Mouse (Mus musculus) right cerebral cortex, adult 2 months (tissue): Measurements from ENCODE around the gene Proser2.
A peak's percentile ranks its signal among the peaks of the same experiment; 100 is the strongest.
"Not testable (repeated sequence)": the region's sequence is repeated elsewhere in the genome, so short reads cannot be mapped to it uniquely, and the experiment has no call there.

ENCODE experiments used
- DNase-seq, 2 experiments: peaks; one replicate each; pipeline ENCODE4 v3.0.0; 2021 to 2022; ENCODE audit warnings: low spot score in 2 of 2

Proser2 gene

DNA sequence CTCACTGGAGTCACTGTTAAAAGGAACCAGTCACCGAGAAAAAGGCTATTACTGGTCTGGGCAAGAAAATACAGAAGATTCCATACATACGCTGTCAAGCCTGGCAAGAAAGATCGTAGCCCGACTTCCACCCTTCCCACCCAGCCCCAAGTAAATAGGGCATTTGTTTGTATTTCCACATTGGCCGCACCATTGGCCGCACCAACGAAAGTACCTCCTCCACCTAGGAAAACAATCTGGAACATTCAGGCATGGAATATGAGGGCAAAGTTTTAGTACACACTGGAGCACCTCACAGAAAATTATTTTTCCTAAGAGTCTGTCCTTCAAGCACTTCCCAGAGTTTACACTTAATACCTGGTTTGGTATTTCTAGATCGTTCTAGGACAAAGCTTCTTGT, 1.1 kb downstream of the Proser2 start:
- no peak for DNase-seq

DNA sequence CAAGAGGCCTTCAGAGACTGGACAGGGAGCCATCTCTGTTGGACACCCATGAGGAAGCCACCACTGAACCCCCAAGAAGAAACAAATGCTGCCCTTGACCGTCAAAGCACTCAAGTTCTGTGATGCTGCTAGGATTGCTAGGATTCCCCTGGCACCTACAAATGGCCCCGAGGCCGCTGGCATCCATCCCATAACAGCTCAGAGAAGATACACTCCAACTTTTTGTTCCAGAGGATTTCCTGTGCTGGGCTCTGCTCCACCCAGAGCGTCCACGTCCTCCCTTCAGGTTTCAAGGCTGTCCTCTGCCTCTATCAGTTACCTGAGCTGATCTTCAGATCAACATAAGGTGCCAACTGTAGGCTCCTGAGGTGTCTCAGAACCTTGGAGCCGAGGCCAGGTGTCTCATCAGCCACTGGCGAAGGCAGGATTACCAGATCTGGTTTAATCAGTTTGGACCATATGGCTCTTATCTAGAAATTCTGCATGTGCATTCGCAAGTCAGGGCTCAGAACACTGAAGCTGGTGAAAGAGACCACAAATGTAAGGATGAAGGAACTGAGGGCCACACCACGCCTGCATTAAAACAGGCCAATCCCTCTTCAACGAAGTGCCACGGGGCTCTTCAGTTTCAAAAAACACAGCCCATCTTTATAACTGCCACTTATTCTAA, 1.7 kb downstream of the Proser2 start:
- no peak for DNase-seq

DNA sequence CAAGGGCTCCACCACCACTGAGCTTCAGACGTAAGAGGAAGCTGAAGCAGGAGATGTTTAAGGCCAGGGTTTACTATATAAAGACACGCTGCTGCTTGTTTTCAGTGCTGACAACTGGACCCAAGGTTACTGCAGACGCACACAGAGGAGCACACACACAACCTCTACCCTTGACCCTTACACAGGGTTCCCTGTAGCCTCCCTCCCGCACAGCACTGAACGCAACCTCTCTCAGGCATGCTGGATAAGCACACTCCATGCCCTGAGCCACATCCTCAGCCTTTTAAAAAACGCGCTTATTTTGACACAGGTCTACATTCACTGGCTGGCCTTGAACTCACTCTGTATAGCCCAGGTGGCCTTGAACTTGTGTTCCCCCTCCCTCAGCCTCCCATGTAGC, 7.0 kb downstream of the Proser2 start:
- no peak for DNase-seq

DNA sequence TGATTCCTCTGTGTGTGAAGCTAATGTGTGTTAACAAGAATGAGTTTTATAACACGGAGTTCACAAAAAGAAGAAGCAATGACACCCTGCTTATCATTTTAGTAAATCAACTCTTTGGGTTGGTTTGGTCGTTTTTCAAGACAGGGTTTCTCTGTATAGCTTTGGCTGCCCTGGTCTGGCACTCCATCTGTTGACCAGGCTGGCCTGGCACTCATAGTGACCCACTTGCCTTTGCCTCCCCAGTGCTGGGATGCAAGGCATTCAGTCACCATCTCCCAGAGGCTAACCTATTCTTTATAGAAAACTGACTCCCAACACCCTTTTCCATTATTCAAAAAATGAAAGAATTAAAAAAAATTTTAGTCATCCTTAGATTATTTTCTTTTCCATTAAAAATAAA, 8.9 kb downstream of the Proser2 start:
- DNase-seq: no peak

DNA sequence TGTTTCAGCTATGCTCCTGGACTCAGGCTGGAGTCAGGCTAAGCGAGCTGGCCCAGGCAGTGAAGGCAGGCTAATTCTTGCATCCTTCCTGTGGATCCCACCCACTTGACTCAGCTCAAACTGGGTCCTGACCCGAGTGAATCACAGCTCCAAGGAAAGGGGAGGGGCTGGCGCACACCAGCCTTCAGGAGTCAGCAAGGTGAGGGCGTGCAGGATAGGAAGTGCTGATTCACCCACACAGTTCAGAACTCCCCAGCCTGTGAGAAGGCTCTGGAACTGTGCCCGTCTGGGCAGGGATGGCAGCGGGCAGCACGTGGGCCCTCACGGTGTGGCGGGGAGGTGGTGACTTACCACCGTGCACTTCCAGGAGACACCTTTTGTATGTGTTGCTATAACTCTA, 11.8 kb downstream of the Proser2 start:
- DNase-seq: peak; percentile 10 to 24

DNA sequence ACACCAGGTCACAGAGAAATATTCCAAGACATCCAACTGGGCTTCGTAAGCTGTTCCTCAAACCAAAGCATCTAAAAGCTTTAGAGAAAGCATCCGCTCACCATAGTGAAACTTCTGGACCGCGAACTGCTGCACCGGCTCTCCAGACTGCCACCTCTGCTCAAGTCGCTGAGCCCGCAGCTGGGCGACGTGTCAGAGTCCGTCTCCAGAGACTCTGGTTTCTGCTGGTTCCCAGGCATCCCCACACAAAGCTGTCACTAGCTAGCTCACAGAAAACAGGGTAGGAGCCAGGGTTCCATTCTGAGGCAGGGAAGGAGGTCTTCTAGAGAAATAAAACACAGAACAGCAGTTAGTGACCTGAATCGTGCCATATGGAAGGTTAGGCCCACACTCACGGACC, 16.2 kb downstream of the Proser2 start:
- DNase-seq: no peak

DNA sequence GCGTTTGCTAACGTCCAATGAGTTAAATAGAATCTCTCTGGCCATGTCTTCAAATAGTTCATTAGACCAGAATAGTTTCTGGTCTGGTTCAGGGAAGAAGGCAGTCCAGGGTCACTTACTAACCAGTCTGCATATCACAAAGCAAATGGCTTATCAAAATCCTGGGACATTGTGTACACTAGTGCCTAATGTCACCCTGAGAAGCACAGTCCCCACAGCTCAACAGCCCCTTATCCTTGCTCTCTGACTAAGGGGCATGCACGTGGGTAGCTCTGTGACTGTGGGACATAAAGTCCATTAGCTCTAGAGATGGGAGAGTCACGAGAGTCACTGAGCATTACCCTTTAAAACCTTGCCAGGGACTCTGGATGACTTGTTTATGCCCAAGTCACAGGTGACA, 17.4 kb downstream of the Proser2 start:
- DNase-seq: no peak

DNA sequence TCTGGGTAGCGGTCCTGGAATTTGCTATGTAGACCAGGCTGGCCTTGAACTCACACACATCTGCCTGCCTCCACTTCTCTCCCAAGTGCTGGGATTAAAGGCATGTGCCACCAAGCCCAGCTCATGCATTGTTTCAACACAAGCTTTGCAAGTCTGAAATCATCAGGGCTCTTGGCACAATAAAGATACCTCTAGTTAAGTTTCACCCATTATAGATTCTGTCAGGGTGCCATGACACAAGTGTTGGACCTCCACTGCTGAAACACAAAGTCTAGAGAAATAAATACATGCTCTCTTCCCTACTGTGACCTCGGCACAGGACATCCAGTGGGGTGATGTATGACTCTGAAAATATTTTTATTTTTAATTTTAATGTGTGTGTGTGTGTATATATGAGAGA, 24.6 kb downstream of the Proser2 start:
- no peak for DNase-seq

DNA sequence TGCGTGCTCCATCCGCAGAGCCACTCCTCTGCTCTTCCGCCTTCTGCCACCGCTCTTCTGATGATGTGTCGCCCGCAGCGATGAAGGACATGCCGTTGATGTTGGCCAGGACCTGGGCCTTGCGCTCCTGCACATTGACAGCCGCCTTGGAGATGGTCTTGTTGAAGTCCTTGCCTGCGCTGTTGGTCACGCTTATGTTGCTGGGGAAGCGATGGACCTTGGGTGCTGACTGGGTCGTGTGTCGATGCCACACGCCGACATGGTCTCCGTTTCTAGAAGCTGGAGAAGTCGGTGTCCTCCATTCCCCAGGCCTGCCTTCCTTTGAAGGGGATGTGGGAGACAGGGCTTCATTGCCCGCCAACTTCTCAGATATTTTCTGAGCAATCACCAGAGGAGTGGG, 29.3 kb downstream of the Proser2 start:
- no peak for DNase-seq

DNA sequence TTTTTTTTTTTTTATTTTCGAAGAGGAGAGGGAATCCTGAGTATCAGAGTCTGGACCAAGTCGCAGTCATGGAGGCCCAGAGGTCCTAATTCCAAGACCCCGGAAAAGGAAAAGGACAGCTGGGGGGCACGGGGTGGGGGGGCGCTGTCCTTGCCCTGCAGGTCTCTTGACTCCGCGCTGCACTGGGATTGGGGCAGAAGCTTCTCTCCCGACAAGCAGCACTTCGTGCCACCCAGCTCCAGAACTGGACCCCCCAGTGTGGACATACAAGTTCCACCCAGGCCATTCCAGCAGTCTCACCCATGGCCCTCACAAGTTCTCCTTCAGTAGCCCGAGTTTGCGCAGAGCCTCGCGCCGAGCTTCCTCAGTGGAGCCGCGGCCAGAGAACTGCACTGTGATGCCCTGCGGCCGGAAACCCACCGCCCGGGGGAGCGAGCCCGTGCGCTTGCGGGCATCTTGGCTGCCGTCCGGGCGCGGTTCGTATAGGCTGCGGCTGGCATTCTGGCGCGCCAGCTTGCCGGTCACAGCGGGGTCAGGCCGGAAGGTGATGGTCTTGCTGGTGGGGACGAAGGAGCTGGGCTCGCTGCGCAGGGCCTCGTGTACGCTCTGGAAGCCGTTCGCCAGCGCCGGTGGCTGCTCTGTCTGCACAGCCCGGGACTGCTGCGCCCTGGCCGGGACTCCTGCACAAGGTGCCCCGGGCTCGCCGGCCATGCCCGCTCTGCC, 29.8 kb downstream of the Proser2 start:
- DNase-seq: no peak

DNA sequence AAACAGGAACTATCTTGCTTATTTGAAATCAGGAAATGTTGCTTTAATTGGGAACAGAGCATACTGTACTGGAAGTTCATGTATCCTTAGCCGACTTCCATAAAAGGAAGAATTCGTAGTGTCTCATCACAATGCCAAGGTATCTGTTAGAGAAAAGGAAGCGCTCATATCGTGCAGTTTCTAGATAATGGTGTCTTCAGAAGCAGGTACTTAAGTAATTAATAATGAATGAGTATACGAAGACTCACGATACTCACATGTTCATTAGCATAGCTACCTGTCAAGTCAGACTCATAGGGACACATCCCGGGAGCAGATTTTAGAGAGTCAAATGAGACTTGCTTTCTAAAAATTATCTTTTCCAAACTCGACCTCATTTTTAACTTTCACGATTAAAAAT, 30.6 kb downstream of the Proser2 start:
- no peak for DNase-seq

DNA sequence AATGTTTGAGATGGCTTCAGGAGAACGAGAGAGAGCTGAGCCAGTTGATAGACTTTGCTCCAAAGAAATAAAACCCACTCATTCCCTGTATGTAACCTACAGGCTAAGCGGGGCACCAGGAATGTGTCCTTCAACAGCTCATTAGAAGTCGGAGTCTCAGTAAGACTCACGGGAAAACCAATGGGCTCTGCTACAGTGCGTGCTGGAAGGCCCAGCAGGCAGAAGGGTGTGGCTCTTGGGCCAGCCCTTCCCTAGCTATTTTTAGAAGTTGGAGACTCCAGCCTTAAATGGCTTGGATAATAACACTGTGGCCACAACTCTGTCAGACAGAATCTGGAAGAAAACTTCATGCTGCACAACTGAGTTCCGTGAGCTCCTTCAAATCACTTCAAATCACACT, 31.1 kb downstream of the Proser2 start:
- no peak for DNase-seq

DNA sequence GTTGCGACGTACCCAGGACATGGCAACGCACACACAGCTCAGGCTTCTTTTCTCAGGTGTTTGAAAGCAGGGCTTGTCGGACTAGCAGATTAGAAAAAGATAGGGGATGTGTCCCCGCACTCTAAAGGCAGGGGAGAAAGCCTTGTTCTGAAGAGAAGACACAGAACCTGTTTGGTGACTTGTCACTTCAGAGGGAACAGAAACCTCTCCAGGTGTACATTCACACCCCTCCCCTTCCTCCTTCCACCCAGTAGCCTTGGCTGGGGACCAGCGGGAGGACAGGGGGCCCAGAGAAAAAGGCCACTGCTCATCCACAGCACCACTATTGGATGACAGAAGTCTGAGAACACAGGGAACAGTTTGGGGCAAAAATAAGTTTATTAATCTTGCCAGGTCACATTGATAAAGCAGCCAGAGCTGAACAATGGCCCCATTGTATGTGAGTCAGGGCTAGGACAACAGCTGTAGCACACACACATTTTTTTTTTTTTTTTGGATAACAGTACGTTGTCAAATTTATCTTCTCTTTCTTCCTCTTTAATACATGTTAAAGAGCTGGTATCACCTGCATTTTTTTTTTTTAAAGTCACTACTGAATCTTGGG, 32.8 kb downstream of the Proser2 start:
- no peak for DNase-seq

DNA sequence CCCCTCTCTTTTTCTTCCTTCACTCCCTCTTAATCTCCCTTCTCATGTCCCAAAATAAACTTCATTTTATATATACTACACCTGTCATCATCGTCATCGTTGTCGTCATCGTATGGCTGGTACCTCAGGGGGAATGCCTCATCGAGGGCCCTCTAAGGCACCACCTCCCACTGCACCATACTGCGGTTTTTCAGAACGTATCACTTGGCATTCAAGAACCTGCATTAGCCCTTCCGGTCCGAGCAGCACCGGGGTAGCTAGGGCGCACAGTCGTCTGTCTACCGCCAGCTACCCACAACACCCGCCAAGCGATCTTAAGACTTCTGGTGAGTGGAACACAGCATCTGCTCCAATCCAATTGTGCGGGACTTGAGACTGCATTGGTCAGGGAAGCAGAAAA, 40.1 kb downstream of the Proser2 start:
- not testable (repeated sequence) for DNase-seq

DNA sequence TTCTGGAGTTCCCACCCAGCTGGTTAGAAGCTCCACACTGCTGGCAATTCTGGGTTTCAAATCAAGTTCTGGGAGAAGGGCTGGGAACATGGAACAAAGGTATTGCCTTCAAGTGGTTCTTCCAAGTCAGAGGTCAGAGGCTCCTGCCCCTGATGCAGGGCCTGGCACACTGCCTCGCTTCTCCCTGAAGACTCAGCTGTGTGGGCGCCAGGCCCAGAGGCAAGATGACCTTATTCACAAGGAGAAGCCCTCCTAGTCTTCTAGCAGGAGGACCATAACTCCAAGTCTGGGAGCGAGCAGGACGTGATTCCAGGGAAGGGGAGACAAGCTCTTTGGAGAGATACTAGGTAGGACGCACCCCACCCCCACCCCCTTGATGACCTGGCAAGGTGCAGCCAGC, 42.9 kb downstream of the Proser2 start:
- no peak for DNase-seq

DNA sequence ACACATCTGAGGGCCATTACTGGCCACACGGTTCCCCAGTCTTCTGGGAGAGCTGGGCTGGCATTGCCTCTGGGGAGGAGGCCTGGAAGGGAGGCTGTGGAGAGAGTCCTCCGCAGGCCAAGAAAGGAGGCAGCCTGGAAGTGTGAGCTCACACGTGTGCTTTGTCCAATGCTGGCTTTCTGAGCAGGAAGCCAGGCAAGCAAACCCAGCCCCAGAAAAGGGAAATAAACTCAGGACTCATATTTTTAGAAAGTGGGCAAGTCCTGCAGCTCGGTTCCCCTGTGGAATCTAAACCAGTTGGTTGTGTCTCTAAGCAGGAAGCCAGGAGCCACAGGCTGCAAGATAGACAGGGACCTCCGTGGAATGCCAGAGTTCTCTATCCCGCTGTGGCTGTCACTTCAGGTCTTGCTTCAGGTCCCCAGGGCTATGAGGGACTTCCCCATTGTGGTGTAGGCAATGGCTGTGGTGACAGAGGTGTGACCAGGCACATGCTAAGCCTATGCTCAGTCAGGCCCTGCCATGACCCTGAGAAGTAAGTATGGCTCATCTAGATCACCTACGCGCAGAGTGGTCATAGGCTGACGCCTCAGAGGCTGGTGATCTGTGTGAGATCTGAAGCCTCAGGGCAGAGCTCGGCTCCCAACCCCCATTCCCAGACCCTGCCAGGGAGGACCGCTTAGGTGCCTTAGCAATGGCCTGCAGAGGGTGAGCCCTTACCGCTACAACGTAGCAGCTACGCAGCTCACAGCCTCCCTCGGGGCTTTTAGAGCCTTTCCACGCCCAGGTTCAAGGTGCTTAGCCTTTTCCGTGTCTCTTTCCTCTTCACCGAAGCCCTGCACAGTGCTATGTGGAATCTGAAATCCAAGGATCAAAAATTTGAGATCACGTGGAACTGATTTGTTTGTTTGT, 44.1 kb downstream of the Proser2 start:
- DNase-seq: no peak

DNA sequence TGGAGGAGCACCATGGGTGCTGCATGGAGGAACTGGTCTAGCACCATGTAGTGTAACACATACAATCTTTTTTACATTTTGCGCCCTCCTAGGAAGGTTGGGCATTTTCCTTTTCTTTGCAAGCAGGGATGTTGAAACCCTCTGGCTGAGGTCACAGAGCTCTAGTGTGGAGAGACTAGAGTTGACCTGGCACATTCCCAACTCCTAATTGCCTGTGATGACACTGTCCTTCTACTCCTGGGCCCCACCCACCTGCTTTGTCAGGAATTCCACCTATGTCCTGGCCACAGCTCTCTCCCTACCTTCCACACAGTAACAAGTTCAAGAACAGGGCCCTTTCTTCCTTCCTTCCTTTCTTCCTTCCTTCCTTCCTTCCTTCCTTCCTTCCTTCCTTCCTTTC, 46.3 kb downstream of the Proser2 start:
- no peak for DNase-seq

DNA sequence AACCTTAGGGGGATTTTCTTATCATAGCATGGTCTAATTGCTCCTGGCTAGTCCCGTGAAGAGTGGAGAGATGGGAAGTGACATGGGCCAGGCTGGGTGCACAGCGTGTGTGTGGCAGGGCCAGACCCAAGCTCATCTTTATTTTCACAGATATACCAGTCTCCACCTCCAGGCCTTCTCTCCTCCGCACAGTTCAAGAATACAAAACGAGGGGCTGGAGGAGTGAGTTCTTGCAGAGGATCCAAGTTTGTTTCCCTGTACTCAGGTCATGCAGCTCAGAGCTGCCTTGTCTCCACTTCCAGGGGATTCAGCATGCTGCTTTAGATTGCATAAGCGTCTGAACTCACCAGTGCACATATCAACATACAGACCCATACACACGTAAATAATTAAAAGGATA, 47.4 kb downstream of the Proser2 start:
- no peak for DNase-seq

DNA sequence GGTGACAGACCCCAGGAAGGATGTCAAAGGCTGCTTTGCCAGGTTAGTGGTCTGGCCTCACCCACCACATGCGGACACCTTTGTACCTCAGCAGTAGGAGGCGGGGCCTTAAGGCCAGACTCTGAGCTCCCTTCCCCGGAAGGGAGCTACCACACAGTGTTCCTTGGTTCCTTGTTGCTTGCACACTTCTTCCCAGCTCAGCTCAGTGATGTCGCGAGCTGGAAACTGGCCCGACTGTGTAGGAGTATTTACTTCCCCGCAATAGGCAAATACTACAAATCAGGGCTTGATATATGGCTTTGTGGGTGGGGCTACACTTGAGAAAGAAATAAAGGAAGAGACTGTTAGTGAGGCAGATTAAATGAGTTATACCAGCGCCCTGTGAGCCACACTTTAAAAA, 48.9 kb downstream of the Proser2 start:
- no peak for DNase-seq

DNA sequence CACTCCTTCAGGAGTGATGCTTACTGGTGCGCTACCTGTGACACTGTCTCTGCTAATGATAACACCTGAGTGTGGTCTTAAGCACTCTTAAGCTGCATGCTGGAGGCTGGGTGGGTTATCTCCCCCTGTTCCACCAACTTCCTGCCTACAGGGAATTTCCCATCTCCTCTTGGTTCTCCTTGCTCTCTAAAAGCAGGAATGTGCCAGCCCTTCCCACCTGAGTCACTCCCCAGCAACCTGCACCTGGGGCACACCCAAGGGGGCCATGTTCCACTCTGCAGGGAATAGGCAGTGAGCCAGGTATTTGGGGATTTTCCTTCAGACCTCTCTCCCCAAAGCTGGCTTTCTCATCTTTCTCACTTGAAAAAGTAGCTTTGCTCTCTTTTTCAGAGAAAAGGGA, 50.0 kb downstream of the Proser2 start:
- DNase-seq: no peak

DNA sequence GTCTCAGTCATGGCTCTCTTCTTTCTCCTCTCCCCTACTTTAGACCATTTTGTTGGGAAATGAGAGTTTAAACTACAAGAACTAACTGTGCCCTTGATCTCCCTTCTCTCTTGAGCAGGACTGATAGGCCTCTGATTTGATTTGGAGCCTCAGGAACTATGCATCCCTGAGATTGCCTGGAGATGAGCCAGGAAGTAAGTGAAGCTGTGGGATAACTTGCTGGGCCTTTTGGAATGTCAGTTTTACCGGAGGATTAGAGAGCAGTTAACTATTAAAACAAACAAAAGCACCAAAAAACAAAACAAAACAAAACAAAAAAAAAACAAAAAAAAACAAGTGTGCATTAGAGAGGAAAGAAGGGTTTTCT, 54.5 kb downstream of the Proser2 start:
- DNase-seq: no peak

DNA sequence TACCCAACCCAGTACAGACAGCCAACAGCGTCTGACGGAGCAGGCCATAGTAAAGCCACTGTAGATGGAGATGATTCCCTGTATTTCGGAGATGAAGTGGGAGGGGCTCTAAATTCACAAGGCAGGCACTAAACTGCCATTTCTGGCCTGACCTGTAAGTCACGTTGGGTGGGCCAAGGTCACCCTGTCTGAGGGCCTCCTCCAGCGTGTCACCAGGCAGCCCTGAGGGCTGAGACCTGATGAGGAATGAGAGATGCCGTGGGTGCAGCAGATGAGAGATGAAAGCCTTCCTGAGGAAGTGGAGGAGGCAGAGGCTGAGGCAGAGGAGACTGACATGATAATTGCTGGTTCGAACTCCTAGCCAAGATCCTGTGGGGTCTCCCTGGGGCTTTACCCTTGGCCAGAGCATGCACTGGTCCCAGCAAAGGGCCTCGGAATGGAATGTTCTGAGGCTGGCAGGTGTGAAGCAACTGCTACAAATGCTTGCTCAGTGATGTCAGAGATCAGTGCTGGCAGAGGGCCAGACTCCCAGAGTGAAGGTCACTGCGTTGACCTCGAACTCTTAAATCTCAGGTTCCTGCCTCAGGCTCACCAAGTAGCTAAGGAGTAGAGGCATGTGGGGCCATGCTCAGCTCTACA, 55.0 kb downstream of the Proser2 start:
- no peak for DNase-seq
